Mouse (Mus musculus) lung, postnatal 0 days (tissue): ENCODE measurements around the gene Plekhm3. TPM values are rescaled to one million over a fixed set of nuclear protein-coding genes. Genes with fewer than 3 reads are reported as not detected.

ENCODE experiments used
- ATAC-seq: fragments of 200-750 bp; cut with Nextera tagmentation; 2 replicates; pipeline ENCODE4 v1.8.0; 2017; ENCODE audit warnings: moderate library complexity
- DNase-seq: peaks from one replicate; pipeline ENCODE4 v3.0.0-alpha.2; 2016; ENCODE audit warnings: low spot score
- H3K27ac ChIP-seq: fragments of 300-500 bp; sonication (generic); 2 replicates; pipeline ENCODE4 v1.5.1; 2014; ENCODE audit warnings: antibody characterized with exemption, mild to moderate bottlenecking, low read length, mixed read lengths
- H3K27me3 ChIP-seq: fragments of 300-500 bp; sonication (generic); replicated peaks from 2 replicates; pipeline ENCODE4 v1.6.1; 2014; ENCODE audit warnings: low read length, mixed read lengths; ENCODE audit not compliant: insufficient read depth
- H3K36me3 ChIP-seq: fragments of 300-500 bp; sonication (generic); 2 replicates; pipeline ENCODE4 v1.6.1; 2014; ENCODE audit warnings: low read length, mixed read lengths; ENCODE audit not compliant: insufficient read depth
- H3K4me1 ChIP-seq: fragments of 300-500 bp; sonication (generic); 2 replicates; pipeline ENCODE4 v1.6.1; 2014; ENCODE audit warnings: antibody characterized with exemption, low read depth, low read length, mixed read lengths; ENCODE audit not compliant: insufficient read depth
- H3K4me2 ChIP-seq: fragments of 300-500 bp; sonication (generic); replicated peaks from 2 replicates; pipeline ENCODE4 v1.6.1; 2014; ENCODE audit warnings: low read depth, mild to moderate bottlenecking, low read length, moderate library complexity, mixed read lengths
- H3K4me3 ChIP-seq: fragments of 300-500 bp; sonication (generic); 2 replicates; pipeline ENCODE4 v1.5.1; 2014; ENCODE audit warnings: low read depth, low read length
- H3K9ac ChIP-seq: fragments of 300-500 bp; sonication (generic); replicated peaks from 2 replicates; pipeline ENCODE4 v1.6.1; 2014; ENCODE audit warnings: low read depth, mild to moderate bottlenecking
- H3K9me3 ChIP-seq: fragments of 300-500 bp; sonication (generic); 2 replicates; pipeline ENCODE4 v1.6.1; 2016; ENCODE audit warnings: low read length, mixed read lengths
- CTCF ChIP-seq: IDR thresholded peaks from 2 replicates; pipeline ENCODE4 v1.5.1; 2016; ENCODE audit warnings: antibody characterized with exemption, mild to moderate bottlenecking
- EP300 ChIP-seq: IDR thresholded peaks from 2 replicates; pipeline ENCODE4 v1.6.1; 2016; ENCODE audit warnings: antibody characterized with exemption, mild to moderate bottlenecking, control low read depth
- WGBS: fragments of 180-500 bp; shearing (Covaris S2); extraction: QIAGEN DNeasy Blood & Tissue Kit; methylation state at CpG from one replicate; pipeline ENCODE4 v1.1.7; 2014; 5-methylcytosine and 5-hydroxymethylcytosine counted together
- polyA plus RNA-seq: library from polyadenylated mRNA; unstranded; fragments of >200 nt; fragmentation: Nextera tagmentation; extraction: Ambion mirVana; gene quantifications from 2 replicates; pipeline ENCODE4 v1.2.1, GENCODE M21; 2015

The Plekhm3 gene
- polyA plus RNA-seq, 1 experiment from 2014 or later: 4.7 TPM

DNA sequence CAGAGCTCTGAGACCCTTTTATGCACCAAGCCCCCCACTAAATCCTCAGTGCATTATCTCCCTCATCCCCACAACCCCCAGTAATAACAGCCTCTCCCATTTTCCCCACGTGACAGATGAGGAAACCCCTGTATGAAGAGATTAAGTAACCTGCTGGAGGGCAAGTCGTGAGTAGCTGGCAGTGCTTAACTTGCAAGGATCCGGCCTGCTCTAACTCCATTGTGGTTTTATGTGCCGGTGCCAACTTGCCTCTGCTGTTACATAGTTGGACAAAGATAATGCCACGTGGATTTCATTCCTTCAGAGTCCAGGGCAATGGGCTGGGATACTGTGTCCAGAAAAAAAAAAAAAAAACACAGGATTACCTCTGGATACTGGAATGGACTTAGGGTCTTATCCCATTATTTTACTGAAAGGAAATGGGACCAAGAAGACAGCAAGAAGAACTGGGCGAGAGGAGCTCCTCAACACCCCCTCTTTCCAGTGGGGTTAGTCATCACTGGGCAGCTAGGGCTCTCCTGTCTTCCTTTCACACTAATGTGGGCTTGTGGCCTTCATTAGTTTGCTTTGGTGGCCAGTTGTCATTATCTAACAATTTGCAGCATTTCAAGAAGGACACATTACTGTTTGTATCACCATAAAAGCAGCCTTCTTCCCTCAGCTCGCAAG is 200.5 kb downstream of the Plekhm3 start:
- H3K27me3 ChIP-seq: no peaks in the 10 kb centered on the region
- no peaks in the 10 kb centered on the region for H3K4me1 ChIP-seq
- H3K27ac ChIP-seq: peak overlapping the region; percentile 11; the same call in 1 of the 2 replicates
- DNase-seq (peak; percentile 19), ATAC-seq (no peak)
- 45% methylated on average over 7 of the region's 7 CpGs for WGBS
- H3K36me3 ChIP-seq: no peaks in the 10 kb centered on the region
- no peak overlapping the region for H3K9ac ChIP-seq
- no peaks in the 10 kb centered on the region for H3K9me3 ChIP-seq
- H3K4me3 ChIP-seq: no peak overlapping the region
- TF ChIP-seq CTCF (no peak), EP300 (no peak)
- H3K4me2 ChIP-seq: no peak overlapping the region

DNA sequence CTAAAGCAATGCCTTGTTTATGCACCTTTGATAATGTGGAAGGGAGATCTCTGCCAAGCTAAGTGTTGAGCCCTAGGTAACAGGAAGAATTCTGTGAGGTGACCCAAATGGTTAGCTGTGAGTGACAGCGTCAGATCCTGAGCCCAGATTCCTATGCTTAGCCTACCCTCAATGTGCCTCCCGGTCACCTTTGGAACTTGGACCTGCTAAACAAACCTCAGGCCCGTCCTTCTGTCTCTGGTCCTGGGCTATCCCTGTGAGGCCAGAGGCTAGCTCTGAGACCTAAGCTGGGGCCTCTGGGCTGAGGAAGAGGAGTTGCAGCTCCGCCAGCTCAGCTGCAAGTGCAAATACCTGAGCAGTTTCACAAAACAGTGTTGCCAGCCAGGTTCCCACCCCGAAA is 202.0 kb downstream of the Plekhm3 start:
- Histone ChIP-seq H3K27me3 (no peaks in the 10 kb centered on the region), H3K36me3 (no peaks in the 10 kb centered on the region), H3K9me3 (no peaks in the 10 kb centered on the region), H3K4me2 (no peak overlapping the region), H3K9ac (no peak overlapping the region), H3K4me1 (no peaks in the 10 kb centered on the region), H3K4me3 (no peak overlapping the region), H3K27ac (no peak overlapping the region)
- TF ChIP-seq CTCF: no peak
- WGBS: 87% methylated on average over 5 of the region's 5 CpGs
- no peak for DNase-seq
- no peak for ATAC-seq

DNA sequence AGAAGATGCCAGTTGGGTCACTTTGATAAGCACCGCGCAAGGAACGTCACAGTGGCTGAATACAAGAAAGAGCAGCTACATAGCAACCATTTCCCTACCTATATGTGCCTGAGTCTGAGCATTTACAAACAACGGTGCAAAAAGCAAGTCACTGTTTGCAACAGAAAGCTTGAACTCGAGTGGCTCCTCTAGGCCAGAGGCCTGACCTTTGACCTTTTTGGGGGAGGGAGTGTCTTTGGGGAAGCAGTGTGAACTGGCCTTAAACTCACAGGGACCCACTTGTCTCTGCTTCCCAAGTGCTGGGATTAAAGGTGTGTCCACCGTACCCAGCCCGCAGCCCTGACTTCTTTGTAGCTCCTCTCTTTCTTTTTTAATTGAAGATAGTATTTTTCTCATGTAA is 203.0 kb downstream of the Plekhm3 start:
- Histone ChIP-seq H3K27ac (peak overlapping the region; percentile 55), H3K36me3 (no peaks in the 10 kb centered on the region), H3K27me3 (no peaks in the 10 kb centered on the region), H3K9ac (no peak overlapping the region), H3K9me3 (no peaks in the 10 kb centered on the region), H3K4me2 (no peak overlapping the region), H3K4me3 (no peak overlapping the region), H3K4me1 (no peaks in the 10 kb centered on the region)
- no peak for TF ChIP-seq CTCF
- peak; percentile 63 for ATAC-seq
- peak; percentile 60 for DNase-seq
- WGBS: 58% methylated on average over 7 of the region's 7 CpGs

DNA sequence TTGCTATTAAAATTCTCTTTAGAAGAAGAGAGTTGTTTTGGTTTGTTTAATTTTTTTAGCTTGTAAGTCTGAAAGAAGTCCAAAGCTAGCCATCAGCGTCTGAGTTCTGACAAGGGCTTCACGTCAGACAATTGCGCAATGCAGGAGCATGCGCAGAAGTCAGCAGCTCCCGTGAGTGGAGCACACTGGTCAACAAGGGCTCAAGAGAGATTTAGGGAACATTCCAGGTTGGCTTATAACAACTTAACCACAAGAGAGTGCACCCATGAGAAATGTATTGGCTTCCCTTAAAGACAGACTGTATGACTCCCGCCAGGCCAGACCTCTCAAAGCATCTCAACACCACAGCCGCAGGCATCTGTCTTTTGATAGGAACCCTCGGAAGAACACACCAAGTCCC is 203.5 kb downstream of the Plekhm3 start:
- TF ChIP-seq EP300 (peak; percentile 62), CTCF (no peak)
- Histone ChIP-seq H3K9me3 (no peaks in the 10 kb centered on the region), H3K4me3 (no peak overlapping the region), H3K9ac (no peak overlapping the region), H3K36me3 (no peaks in the 10 kb centered on the region), H3K4me2 (no peak overlapping the region), H3K27me3 (no peaks in the 10 kb centered on the region), H3K27ac (peak overlapping the region; percentile 55), H3K4me1 (no peaks in the 10 kb centered on the region)
- WGBS: 53% methylated on average over 8 of the region's 8 CpGs
- ATAC-seq (peak; percentile 86), DNase-seq (peak; percentile 82)

DNA sequence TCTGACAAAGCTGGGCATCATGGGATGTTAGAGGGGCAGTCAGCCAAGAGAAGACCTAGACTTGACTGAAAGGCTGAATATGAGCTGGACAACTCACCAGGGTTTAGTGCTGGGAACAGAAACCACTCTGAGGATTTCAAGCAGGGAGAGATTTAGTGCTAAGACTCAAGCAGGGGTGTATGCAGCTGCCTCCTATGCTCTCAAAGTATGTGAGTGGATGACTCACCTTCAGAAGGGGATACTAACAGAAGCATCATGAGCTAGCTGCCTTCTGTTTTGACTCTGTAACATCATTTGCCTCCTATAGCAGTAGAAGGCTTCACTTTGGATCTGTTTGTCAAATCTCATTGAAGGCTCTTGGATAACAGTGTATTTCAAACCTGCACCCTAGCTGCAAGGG is 212.0 kb downstream of the Plekhm3 start:
- no peak for TF ChIP-seq EP300
- TF ChIP-seq CTCF: no peak

DNA sequence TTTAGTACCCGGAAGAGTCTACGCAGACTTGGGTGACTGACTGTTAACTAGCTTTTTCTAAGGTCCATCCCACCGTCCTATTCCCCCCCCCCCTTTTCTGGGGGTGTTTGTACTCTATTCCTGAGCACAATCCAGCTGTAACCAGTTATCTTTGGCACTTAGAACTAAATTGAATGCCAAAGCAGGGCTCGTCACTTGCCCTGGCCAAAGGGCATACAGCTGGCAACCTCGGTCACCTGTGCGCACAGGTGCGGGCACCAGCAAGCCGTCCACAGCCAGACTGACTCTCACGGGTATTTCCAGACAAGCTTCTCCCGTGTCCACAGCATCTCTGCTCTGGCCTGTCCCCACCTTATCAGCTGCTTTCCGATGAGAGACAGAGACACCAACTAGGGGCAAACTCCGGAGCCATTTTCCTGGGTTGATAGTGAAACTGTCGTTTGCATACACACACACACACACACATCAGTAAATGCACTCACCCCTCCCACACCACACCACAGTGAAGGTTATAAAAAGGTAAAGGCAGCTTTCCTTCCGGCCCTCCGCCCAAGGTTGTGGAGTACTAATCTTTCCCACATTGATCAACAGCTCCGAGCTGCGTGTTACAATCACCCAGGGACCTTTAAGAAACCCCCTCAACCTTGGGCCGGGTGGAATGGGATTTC is 213.7 kb downstream of the Plekhm3 start:
- Histone ChIP-seq H3K36me3 (no peaks in the 10 kb centered on the region), H3K9me3 (no peaks in the 10 kb centered on the region), H3K4me2 (no peak overlapping the region), H3K9ac (no peak overlapping the region), H3K27me3 (no peaks in the 10 kb centered on the region), H3K4me1 (no peaks in the 10 kb centered on the region), H3K4me3 (no peak overlapping the region), H3K27ac (no peak overlapping the region)
- ATAC-seq (no peak), DNase-seq (no peak)
- TF ChIP-seq EP300: no peak
- no peak for TF ChIP-seq CTCF
- WGBS: 80% methylated on average over 18 of the region's 18 CpGs

More for the DNA sequence above, 212.0 kb downstream of the Plekhm3 start:
- Histone ChIP-seq H3K4me1 (no peaks in the 10 kb centered on the region), H3K4me3 (no peak overlapping the region), H3K27me3 (no peaks in the 10 kb centered on the region), H3K4me2 (no peak overlapping the region), H3K36me3 (no peaks in the 10 kb centered on the region), H3K27ac (no peak overlapping the region), H3K9ac (no peak overlapping the region), H3K9me3 (no peaks in the 10 kb centered on the region)
- no peak for DNase-seq
- ATAC-seq: no peak
